Mouse (Mus musculus) neural tube, embryonic 13.5 days (tissue): ENCODE results near the gene Pde7b. TPM values are rescaled to one million over a fixed set of nuclear protein-coding genes. Genes with fewer than 3 reads are reported as not detected.

ENCODE experiments used
- ATAC-seq: fragments of 200-750 bp; cut with Nextera tagmentation; 2 replicates; pipeline ENCODE4 v1.8.0; 2017; ENCODE audit warnings: low read depth, mild to moderate bottlenecking, moderate TSS enrichment, moderate library complexity
- H3K27ac ChIP-seq: fragments of 300-500 bp; sonication (generic); replicated peaks from 2 replicates; pipeline ENCODE4 v1.5.1; 2015; ENCODE audit warnings: moderate library complexity, mild to moderate bottlenecking, inconsistent platforms
- H3K27me3 ChIP-seq: fragments of 300-500 bp; sonication (generic); 2 replicates; pipeline ENCODE4 v1.6.1; 2015; ENCODE audit warnings: mild to moderate bottlenecking, inconsistent platforms
- H3K36me3 ChIP-seq: fragments of 300-500 bp; sonication (generic); 2 replicates; pipeline ENCODE4 v1.6.1; 2015; ENCODE audit warnings: mild to moderate bottlenecking, inconsistent platforms
- H3K4me1 ChIP-seq: fragments of 300-500 bp; sonication (generic); replicated peaks from 2 replicates; pipeline ENCODE4 v1.6.1; 2015; ENCODE audit warnings: inconsistent platforms
- H3K4me2 ChIP-seq: fragments of 300-500 bp; sonication (generic); 2 replicates; pipeline ENCODE4 v1.6.1; 2015; ENCODE audit warnings: inconsistent platforms, mild to moderate bottlenecking, moderate library complexity
- H3K4me3 ChIP-seq: fragments of 300-500 bp; sonication (generic); 2 replicates; pipeline ENCODE4 v1.5.1; 2015; ENCODE audit warnings: mild to moderate bottlenecking, inconsistent platforms
- H3K9ac ChIP-seq: fragments of 300-500 bp; sonication (generic); 2 replicates; pipeline ENCODE4 v1.6.1; 2015; ENCODE audit warnings: moderate library complexity, mild to moderate bottlenecking, inconsistent platforms
- H3K9me3 ChIP-seq: fragments of 300-500 bp; sonication (generic); 2 replicates; pipeline ENCODE4 v1.6.1; 2016; ENCODE audit warnings: inconsistent platforms
- WGBS: fragments of 180-500 bp; shearing (Covaris S2); methylation state at CpG from one replicate; pipeline ENCODE4 v1.1.7; 2015; 5-methylcytosine and 5-hydroxymethylcytosine counted together
- polyA plus RNA-seq: library from polyadenylated mRNA; unstranded; fragments of >200 nt; fragmentation: Nextera tagmentation; extraction: Ambion mirVana; gene quantifications from 2 replicates; pipeline ENCODE4 v1.2.1, GENCODE M21; 2015

Pde7b gene
- polyA plus RNA-seq, 1 experiment from 2014 or later: 2.0 TPM

DNA sequence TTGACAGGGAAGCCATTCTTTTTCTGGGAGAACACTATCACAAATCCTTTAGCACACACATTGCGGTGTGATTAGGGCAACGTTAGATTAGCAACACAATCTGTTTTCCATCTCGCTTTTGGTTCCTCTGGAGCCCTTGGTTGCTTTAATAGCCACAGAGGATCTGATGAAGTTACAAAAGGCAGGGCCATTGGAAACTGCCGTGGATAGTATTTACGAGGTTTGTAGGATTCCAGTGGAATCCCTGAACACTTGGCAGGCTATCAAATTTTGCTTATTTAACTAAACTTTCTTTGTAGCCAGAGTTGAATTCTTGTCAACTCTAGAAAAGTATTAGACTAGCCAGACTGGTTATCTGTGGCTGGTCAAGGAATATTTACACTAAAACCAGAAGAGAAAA lies 330.1 kb downstream of the Pde7b start:
- no peak overlapping the region for H3K4me2 ChIP-seq
- H3K9ac ChIP-seq: no peak overlapping the region
- no peak for ATAC-seq
- H3K27ac ChIP-seq: no peak overlapping the region
- H3K9me3 ChIP-seq: no peaks in the 10 kb centered on the region
- no peaks in the 10 kb centered on the region for H3K27me3 ChIP-seq
- 75% methylated on average over 5 of the region's 5 CpGs for WGBS
- H3K4me1 ChIP-seq: no peaks in the 10 kb centered on the region
- no peaks in the 10 kb centered on the region for H3K36me3 ChIP-seq
- H3K4me3 ChIP-seq: no peak overlapping the region

DNA sequence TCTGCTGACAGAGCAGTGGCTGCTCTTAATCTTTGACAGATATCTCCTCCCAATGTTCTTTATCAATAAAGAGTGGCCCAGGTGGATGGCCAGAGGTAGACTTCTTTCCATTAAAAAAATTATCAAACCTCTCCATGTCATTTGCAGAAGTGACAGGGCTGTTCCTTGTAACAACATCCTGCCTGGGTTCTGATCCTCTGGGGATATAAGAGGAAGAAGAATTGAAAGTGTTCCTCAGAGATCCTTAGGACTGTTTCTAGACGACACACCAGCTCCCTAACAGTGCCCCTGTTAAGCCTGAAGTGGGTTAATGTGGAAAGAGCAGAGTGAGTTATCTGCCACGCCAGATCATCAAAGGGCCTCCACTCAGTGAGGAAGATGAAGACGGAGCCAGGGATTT lies 334.3 kb downstream of the Pde7b start:
- H3K4me2 ChIP-seq: no peak overlapping the region
- H3K4me3 ChIP-seq: no peak overlapping the region
- no peak overlapping the region for H3K9ac ChIP-seq
- no peak for ATAC-seq
- no peaks in the 10 kb centered on the region for H3K4me1 ChIP-seq
- no peaks in the 10 kb centered on the region for H3K9me3 ChIP-seq
- no peaks in the 10 kb centered on the region for H3K36me3 ChIP-seq
- no peaks in the 10 kb centered on the region for H3K27me3 ChIP-seq
- no peak overlapping the region for H3K27ac ChIP-seq
- WGBS: 72% methylated on average over 3 of the region's 3 CpGs

DNA sequence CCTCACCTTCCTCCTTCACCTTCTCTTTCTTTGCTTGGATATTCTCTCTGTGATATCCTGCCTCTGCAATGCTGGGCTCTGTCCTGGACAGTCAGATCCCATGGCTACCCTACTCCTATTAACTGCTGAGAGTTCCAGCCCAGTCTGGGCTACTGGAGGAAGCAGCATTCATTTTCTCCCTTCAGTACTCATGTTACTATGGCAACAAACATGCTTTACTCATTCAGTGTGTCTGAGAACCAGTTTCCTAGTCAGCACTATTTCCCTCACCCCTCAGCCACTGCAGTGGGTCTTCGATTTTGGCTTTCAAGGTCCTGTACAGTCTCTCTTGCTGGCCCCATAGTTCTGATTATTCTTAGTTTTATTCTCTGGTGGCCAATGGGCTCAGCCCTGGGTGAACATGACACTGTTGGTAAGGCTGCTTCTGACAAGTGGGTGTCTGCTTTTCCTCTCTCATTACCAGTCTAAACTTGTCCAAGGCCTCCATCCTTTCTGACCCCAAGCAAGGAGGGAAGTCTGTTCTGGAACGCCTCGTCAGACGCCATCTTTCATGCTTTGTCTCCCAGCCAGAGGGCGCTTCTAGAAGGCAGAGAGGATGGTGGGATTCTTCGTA lies 342.0 kb downstream of the Pde7b start:
- Histone ChIP-seq H3K9me3 (no peaks in the 10 kb centered on the region), H3K27me3 (no peaks in the 10 kb centered on the region), H3K4me2 (no peak overlapping the region), H3K27ac (no peak overlapping the region), H3K4me3 (no peak overlapping the region), H3K4me1 (0 out of 2 replicates have a peak, but pooled peaks cover 6% of the 10 kb centered on the region), H3K9ac (no peak overlapping the region), H3K36me3 (no peaks in the 10 kb centered on the region)
- WGBS: 80% methylated on average over 6 of the region's 6 CpGs
- ATAC-seq: peak; percentile 63

DNA sequence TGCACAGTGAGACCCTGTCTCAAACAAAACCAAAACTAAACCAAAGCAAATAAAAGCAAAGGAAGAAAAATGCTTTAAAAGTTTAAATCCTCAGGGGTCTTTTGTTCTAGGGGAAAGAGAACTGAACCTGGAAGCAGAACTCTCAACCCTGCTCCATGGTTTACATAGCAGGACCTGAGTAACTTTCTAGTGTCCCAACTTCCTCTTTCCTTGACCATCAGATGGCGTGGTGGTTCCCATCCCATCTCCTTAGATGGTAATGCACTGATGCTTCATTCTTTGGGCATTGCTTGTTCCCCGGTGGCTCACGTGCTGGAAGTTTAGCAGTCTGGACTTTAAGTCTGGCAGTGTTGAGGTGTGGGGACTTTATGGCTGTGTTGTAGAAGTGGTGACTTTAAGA lies 343.5 kb downstream of the Pde7b start:
- Histone ChIP-seq H3K9ac (no peak overlapping the region), H3K4me1 (0 out of 2 replicates have a peak, but pooled peaks cover 6% of the 10 kb centered on the region), H3K9me3 (no peaks in the 10 kb centered on the region), H3K27ac (no peak overlapping the region), H3K27me3 (no peaks in the 10 kb centered on the region), H3K36me3 (no peaks in the 10 kb centered on the region), H3K4me2 (no peak overlapping the region), H3K4me3 (no peak overlapping the region)
- ATAC-seq: no peak
- 85% methylated on average over 3 of the region's 3 CpGs for WGBS

DNA sequence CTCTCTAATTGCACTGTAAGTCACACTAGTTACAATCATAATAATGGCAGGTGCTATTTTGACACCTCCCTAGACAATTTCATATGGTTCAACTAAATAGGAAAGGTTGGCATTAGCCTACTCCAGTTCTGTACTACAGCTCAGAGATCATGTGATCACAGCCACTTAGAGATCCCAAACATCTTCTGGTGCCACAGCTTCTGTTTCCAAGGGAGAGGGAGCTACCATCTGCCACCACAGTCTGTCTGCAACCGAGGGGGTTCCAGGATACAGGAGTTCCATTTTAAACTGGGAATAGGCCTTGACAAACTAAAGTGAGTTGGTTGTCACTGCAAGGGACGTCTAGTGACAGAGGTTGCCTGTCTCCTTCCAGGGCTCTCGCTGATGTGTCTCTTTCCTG lies 344.1 kb downstream of the Pde7b start:
- Histone ChIP-seq H3K4me2 (no peak overlapping the region), H3K27me3 (no peaks in the 10 kb centered on the region), H3K4me3 (no peak overlapping the region), H3K4me1 (0 out of 2 replicates have a peak, but pooled peaks cover 6% of the 10 kb centered on the region), H3K36me3 (no peaks in the 10 kb centered on the region), H3K27ac (no peak overlapping the region), H3K9ac (no peak overlapping the region), H3K9me3 (no peaks in the 10 kb centered on the region)
- no peak for ATAC-seq
- WGBS: 89% methylated on average over 3 of the region's 3 CpGs

DNA sequence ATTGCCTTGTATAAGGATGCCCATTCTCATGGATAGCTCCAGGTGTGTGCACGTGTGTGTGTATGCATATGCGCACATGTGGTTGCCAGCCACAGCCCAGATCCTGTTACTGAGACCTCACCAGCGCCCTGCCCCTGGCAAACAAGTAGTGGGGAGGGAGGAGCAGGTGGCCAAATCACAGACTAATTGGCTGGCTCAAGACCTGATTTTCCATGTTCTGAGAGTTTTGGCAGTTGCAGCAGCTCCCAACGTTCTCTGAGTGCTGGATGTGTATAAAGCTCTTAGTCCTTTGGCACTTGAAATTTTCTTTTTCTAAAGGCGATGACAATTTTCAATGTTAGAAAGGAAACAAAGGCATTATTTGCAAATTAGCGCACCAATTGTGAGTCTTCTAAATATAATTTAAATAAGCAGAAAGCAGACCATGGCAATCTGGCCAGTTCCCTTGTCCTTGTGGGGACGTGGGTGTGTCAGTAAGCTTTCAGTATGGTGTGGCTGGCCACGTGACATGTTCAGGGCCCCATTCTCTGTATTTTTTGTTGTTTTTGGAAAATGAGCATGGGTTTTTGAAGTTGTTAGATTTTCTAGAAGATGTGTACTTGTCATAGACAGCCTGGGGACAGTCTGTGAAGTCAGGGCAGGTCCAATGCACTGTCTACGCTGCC lies 345.7 kb downstream of the Pde7b start:
- Histone ChIP-seq H3K4me2 (no peak overlapping the region), H3K36me3 (no peaks in the 10 kb centered on the region), H3K4me1 (0 out of 2 replicates have a peak, but pooled peaks cover 6% of the 10 kb centered on the region), H3K9me3 (no peaks in the 10 kb centered on the region), H3K27ac (no peak overlapping the region), H3K27me3 (no peaks in the 10 kb centered on the region), H3K4me3 (no peak overlapping the region), H3K9ac (no peak overlapping the region)
- 89% methylated on average over 9 of the region's 9 CpGs for WGBS
- ATAC-seq: no peak

DNA sequence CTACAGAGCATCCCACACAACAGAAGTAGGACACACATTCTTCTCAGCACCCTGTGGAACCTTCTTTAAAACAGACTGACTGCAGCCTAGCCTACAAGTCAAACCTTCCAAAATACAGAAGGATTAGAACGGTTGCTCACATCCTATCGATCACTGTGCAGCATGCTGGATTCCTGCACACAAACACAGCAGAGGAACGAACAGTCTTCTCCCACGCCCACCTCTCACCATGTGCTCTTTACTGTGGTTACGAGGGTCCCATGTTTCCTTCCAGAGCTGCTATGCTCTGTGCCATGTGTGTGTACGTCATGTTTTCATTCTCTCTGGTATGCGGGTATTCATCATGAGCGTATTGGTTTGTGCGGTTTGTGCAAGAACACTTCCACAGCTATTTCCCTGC lies 347.3 kb downstream of the Pde7b start:
- no peak overlapping the region for H3K9ac ChIP-seq
- ATAC-seq: no peak
- WGBS: 91% methylated on average over 9 of the region's 9 CpGs

DNA sequence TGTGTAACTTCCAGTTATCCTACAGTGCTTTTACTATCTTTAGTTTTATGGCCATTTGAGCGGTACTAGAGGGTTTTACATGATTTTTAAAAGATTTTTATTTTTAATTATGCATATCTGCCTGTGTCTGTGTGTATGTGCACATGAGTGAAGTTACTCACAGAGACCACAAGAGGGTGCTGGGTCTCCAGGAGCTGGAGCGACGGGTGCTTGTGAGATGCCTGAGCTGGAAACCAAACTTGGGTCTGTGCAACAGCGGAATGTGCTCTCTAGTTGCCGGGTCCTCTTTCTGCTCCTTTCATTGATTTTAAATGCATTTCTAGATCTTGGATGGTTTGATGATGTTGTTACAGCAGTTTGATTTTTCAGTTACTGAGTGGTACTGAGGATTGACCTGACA lies 352.8 kb downstream of the Pde7b start:
- Histone ChIP-seq H3K4me1 (no peaks in the 10 kb centered on the region), H3K27ac (no peak overlapping the region), H3K9ac (no peak overlapping the region), H3K36me3 (no peaks in the 10 kb centered on the region), H3K4me3 (no peak overlapping the region), H3K27me3 (no peaks in the 10 kb centered on the region), H3K9me3 (peaks cover 6% of the 10 kb centered on the region; the same call in 1 of the 2 replicates), H3K4me2 (no peak overlapping the region)
- 93% methylated on average over 5 of the region's 5 CpGs for WGBS
- no peak for ATAC-seq

More for the DNA sequence above, 347.3 kb downstream of the Pde7b start:
- H3K27ac ChIP-seq: no peak overlapping the region
- no peak overlapping the region for H3K4me2 ChIP-seq
- H3K36me3 ChIP-seq: no peaks in the 10 kb centered on the region
- H3K9me3 ChIP-seq: no peaks in the 10 kb centered on the region
- H3K4me1 ChIP-seq: 0 out of 2 replicates have a peak, but pooled peaks cover under 1% of the 10 kb centered on the region
- H3K27me3 ChIP-seq: no peaks in the 10 kb centered on the region
- H3K4me3 ChIP-seq: no peak overlapping the region

DNA sequence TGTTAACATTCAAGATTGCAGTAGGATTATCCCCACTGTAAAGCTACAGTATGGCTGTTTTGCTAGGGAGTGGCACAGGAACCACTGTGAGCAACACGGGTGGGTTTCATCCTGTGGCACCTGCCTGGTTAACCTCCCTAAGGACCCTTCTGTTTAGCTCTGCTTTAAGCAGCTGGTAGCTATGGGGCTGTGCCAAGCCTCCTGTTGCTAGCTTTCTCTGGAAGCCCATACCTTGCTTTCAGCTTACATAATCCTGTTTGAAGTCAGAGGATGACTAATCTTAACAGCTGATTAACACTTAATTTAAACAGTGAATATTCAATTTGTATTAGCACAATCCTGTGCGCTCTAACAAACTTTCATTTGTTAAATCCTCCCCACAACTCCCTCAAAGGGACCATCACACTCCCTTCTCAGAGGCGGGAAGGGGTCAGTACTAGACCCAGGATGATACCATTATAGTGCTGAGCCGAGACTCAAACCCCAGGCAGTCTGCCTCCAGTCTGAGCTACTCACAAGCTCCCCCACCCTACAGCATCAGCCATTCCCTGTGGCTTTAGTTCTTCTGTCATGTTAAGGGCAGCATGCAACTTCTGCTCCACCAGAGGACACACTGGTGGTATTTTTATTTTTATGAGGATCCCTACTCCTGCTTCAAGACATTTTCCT lies 362.3 kb downstream of the Pde7b start:
- 0 out of 2 replicates have a peak, but pooled peaks have one; percentile 36 for ATAC-seq
- Histone ChIP-seq H3K27me3 (no peaks in the 10 kb centered on the region), H3K36me3 (no peaks in the 10 kb centered on the region), H3K9ac (no peak overlapping the region), H3K4me2 (no peak overlapping the region), H3K4me3 (no peak overlapping the region), H3K4me1 (no peaks in the 10 kb centered on the region), H3K9me3 (peaks cover 2% of the 10 kb centered on the region; the same call in 1 of the 2 replicates), H3K27ac (no peak overlapping the region)
- 86% methylated on average over 4 of the region's 4 CpGs for WGBS

DNA sequence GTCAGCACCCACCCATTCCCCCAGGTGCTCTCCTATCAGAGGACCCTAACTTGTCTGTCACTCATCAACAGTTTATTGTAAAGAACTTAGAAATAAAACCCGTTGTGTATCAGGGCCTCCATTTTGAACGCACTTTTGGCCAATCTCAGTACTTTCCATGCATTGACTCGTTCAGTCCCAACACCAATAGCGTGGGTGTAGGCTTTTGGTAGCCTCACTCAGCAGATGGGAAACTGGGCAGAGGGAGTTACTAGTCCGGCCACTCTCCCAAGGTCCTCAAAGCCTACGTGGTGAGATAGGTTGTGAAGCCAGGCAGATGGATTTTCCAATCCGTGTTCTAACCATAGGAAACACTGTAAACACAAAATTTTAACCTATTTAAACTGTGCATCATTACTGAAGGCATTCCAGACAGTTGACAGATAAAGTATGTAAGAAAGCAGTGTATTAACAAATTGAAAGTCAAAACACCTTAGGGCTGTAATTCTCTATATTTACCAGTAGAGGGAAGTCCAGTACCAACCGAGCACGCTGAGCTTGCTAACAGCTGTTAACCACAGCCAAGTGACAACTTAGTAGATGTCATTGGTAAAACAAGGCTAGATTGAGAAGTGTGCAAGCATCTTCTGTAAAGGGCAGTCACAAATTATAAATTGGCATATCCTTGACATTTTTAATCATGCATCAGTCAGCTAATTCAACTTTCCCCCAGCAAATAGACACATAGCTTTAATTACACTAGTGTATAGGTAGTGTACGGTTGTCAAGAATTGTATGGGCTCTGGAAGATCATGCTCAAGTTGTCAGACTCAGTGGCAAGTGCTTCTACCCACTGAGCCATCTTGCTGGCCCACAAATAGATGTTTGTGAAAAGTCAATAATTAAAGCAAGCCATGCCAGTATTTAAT lies 363.1 kb downstream of the Pde7b start:
- no peak overlapping the region for H3K4me2 ChIP-seq
- ATAC-seq: peak; percentile 79

DNA sequence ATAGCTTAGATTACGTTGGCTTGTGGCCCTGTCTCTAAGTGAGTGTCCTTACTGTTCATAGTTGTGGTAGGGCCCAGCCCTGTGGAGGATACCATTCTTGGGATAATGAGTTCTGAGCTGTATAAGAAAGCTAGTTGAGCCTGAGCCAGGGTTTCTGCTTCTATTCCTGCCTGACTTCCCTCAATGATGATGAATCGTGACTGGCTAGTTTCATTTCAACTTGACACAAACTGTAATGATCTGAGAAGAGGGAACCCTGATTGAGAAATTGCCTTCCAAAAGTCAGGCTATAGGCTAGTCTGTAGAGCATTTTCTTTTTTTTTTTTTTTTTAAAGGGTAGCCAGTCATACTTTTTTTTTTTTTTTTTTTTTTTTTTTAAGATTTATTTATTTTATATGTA lies 376.0 kb downstream of the Pde7b start:
- H3K4me1 ChIP-seq: peaks cover 14% of the 10 kb centered on the region
- no peaks in the 10 kb centered on the region for H3K9me3 ChIP-seq
- ATAC-seq: no peak
- H3K36me3 ChIP-seq: peaks cover 19% of the 10 kb centered on the region
- WGBS: 93% methylated on average over 2 of the region's 2 CpGs
- no peak overlapping the region for H3K27ac ChIP-seq
- H3K27me3 ChIP-seq: no peaks in the 10 kb centered on the region
- no peak overlapping the region for H3K4me3 ChIP-seq
- H3K4me2 ChIP-seq: no peak overlapping the region
- H3K9ac ChIP-seq: no peak overlapping the region

More for the DNA sequence above, 363.1 kb downstream of the Pde7b start:
- H3K9me3 ChIP-seq: no peaks in the 10 kb centered on the region
- 63% methylated on average over 10 of the region's 10 CpGs for WGBS
- H3K27me3 ChIP-seq: no peaks in the 10 kb centered on the region
- no peaks in the 10 kb centered on the region for H3K4me1 ChIP-seq
- H3K4me3 ChIP-seq: no peak overlapping the region
- no peak overlapping the region for H3K27ac ChIP-seq
- no peak overlapping the region for H3K9ac ChIP-seq
- H3K36me3 ChIP-seq: no peaks in the 10 kb centered on the region
